Mouse (Mus musculus) right cerebral cortex, postnatal 36 days (tissue): Measurements from ENCODE around the gene Aire.
"Not testable (repeated sequence)": the region's sequence is repeated elsewhere in the genome, so short reads cannot be mapped to it uniquely, and the experiment has no call there.

Source experiments
- DNase-seq, 2 experiments: peaks; one replicate each; pipeline ENCODE4 v3.0.0; 2022; ENCODE audit warnings: low spot score in 2 of 2, mixed read lengths in 1 of 2

Gene Aire

DNA sequence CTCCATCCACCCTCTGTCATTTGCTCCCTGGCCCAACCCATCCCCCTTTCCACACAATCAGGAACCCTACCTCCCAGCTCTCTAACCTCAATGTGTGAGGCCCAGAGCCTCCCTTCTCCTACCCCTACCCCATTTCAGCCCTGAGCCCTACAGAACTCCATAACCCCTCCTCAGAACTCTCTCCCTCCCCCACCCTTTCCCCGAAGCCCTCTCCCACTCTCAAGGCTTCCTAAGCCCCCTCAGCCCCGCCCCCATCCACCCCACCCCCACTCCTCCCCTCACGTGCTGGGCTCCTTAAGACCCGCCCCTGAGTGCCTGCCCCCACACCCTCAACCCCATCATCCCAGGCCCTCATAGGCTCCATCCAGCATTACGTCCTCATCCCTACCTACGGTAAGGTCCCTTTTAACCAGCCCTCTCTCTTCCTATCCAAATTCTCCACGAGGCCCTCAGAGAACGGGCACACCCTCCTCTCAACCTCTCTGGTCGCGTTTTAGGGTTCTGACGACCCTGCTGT lies 6.2 kb upstream of the Aire start:
- no peak for DNase-seq

- no peak for DNase-seq
Measured at GRCm38 (mm10) chr10:78048061-78048730, 4.8 kb upstream of the Aire start.

DNA sequence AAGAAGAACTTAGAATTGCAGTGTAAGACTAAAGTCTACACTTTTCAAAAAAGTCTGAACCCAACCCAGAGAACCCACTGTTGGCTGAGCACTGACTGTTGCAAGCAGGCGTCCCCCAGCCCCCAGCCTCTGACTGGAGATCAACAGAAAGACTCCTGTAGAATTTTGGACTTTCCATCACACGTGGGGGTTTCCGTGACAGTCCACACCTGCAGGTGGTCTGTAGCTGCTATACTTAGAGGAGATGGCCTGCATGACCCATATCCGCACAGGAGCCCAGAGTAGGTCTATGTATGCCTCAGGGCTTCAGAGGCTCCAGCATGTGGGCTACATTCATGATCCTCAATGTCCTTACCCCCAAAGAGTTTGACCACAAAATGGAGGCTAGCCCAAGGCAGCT lies 3.0 kb upstream of the Aire start:
- DNase-seq, result no peak

- no peak for DNase-seq
Measured at GRCm38 (mm10) chr10:78044531-78044930, 1.1 kb upstream of the Aire start.

DNA sequence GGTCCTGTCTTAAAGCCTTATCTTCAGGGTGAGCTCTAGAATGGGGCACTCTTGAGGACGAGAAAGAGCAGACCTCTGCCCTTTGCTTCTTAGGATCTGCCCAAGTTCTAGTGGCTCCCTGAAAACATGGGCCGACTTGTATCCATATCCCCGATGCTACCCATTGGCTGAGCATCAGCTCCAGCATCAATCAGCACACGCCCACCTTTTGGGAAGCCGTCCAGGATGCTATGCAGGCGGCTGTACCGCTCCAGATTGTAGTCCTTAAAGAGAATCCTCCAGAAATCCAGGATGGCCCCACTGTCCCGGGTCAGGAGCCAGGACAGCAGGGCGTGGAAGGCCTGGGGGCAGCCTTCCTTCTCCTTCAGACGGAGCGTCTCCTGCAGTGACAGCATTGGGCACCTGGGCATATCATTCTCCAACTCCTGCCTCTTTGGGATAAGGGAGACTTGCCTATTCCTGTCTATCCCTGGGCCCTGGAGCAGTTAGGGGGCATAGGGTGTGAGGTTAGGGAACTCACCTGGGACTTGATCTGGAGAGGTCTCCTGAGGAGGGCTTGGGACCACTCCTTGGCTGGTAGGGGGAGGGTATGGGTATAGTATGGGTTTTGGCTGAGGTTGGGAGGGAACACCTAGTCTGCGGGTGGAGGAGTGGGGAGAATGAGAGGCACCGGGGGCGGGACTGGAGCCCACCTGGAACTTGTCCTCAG lies 559 bp downstream of the Aire start:
- DNase-seq, result peak in 1 of 2 experiments; percentile 24

- DNase-seq, result no peak
Measured at GRCm38 (mm10) chr10:78042096-78042495, 1.3 kb downstream of the Aire start.

DNA sequence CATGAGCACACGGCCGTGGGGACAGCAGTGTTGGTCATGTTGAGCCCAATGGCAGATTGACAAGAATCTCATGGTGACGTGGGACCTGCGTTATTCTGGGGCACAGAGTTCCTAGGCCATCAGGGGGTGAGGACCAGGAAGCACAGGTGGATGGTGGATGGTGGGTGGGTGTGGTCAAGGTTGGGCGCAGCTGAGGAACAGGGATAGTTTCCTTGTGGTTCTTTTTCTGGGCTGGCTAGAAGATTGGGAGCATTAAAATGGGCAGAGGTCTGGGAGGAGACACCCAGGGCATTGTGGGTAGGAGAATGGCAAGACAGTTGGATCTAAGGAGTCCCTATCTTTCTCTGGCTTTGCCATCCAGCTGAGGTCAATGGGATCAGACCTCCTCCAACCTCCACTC lies 1.8 kb downstream of the Aire start, which contains the start of gene Dnmt3l:
Gene Dnmt3l, plus strand, starts transcription at position 301 of the 400 bp plus-strand sequence.
- DNase-seq, result no peak

- DNase-seq, result no peak
Measured at GRCm38 (mm10) chr10:78037139-78037538, 6.3 kb downstream of the Aire start.

DNA sequence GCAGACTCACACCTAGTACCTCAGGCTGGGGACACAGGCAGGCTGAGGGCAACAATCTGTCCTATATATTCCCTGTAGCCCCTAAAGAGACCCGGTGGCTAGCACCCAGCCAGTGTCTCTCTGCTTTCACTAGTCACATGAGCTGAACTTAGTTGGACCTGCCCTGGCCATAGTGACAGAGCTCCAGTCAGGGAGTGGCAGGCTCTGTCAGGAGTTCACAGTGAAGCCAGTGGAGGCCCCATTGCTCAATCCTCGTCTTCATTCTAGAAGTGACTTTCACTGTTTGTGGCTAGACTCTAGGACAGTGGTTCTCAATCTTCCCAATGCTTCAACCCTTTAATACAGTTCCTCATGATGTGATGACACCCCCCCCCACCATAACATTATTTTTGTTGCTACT lies 11.4 kb downstream of the Aire start:
- DNase-seq, result no peak

DNA sequence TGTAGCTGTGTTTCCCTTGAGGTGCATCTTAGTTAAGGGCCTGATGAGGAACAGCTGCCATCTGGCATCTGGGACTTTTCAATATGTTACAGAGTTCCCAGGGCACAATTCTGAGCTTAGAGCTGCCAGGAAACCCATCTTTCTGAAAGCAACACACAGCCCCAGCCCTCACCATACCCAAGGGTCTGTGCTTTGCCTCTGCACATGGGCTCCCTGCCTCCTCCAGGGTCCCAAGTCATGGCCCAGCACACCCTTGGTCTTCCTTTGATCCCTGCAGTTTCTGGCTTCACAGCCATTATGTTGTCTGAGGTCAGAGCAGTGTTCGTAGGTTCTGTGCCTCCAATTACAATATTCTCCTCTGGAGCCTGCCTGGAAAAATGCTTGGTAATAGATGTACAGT lies 14.3 kb downstream of the Aire start:
- no peak for DNase-seq

DNA sequence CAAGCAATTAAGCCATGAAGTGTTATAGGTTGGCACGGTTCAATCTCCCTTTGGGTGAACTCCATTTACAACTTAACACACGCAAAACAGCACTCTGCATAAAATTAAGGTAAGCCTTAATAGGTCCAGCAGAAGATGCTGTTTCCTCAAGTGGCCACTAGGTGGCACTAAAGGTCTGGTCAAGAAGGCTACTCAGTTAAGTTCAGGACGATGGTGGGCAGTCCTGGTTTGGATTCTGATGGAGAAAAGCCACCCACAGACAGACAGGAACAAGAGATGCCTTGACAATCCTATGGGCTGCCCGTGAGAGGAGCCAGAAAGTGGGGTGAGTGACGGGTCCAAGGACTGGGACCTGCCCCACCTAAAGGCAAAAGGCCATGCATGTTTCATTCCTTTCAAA lies 15.3 kb downstream of the Aire start:
- peak in 1 of 2 experiments; percentile 42 for DNase-seq

DNA sequence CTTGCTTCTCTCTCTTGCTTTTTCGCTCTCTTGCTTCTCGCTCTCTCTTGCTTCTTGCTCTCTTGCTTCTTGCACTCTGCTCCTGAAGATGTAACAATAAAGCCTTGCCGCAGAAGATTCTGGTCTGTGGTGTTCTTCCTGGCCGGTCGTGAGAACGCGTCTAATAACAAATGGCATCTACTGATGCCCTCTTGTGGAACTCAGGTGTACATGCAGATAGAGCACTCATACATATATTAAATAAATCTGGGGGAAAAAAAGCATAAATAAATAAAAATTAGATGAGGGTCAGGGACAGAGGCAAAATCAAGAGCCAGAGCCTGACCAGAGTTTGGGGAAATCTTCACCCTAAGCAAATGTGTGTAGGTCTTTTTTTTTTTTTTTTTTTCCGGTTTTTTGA lies 18.0 kb downstream of the Aire start:
- not testable (repeated sequence) for DNase-seq

GRCm38 (mm10) chr10:78019984-78020383 lies 23.4 kb downstream of the Aire start:
- DNase-seq, result not testable (repeated sequence)

DNA sequence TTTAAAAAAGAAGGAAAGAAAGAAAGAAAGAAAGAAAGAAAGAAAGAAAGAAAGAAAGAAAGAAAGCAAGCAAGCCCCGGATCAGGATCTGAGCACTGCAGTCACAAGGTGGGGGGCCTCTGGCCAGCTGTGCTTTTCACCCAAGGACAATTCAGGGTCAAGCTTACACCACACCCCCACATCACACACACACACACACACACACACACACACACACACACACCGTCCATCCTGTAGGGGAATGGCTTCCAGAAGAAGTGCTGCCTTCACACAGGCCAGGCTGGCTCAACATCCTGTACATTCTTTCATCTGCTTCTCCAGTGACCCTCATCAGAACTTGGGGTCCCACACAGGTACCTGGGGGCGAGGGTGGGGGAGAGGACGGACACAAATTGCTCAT lies 24.1 kb downstream of the Aire start:
- no peak for DNase-seq

DNA sequence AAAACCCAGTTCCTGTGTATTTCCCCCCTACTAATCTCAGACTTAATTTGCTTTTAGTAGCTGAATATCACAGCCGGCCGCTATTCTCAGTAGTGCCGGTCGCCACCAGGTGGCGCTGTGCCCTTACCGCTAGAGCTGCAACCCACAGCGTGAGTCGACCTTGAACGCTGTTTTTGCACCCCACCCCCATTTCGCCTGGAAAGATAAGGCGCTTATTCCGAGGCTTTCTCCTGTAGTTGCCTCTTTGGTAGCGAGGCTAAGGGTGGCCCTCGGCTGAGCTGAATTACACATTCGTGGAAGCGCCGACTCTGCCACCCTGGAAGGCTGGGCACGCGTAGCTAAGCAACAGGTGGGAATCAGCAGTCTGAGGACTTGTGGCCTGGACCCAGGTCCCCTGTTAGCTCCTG lies 24.6 kb downstream of the Aire start:
- DNase-seq, result peak in 1 of 2 experiments; percentile 50

- no peak for DNase-seq
Measured at GRCm38 (mm10) chr10:78016366-78016765, 27.0 kb downstream of the Aire start.

DNA sequence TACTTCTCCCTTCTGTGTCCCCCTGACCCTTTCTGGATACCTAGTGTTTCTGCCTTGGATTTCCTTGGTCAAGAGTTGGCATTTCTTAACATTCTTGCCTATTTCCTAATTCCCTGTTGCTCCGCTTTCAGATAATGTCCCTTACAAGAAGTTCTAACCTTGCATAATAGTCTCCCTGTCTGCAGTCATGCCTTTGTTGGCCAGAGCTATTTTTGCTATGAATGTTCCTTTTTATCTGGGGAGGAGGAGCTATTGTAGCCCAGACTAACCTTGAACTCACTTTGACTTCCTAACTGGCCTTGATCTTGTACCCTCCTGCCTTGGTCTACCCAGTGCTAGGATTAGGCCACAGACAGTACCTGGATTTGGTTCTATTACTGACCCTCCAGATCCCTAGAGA lies 27.9 kb downstream of the Aire start:
- DNase-seq, result no peak

- DNase-seq, result no peak
Measured at GRCm38 (mm10) chr10:78012661-78013495, 30.5 kb downstream of the Aire start.

- DNase-seq, result not testable (repeated sequence)
Measured at GRCm38 (mm10) chr10:78011116-78011515, 32.3 kb downstream of the Aire start.

DNA sequence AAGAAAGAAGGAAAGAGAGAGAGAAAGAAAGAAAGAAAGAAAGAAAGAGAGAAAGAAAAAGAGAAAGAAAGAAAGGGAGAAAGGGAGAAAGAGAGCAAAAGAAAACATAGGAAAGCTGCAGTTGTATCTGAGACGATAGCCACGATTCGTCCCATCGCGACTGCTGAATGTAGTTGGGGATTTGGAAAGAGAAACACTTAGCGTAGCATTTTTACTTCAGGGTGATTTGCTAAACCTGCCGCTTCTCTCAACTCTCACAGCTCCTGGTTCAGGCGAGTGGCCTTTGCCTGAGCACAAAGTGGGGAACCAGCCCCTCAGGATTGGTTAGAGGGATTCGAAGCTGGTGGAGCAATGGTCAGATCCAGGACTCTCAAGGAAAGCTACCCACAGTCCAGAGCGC lies 33.1 kb downstream of the Aire start:
- DNase-seq, result no peak

GRCm38 (mm10) chr10:78009945-78010293 lies 33.5 kb downstream of the Aire start, which contains the start of gene Pfkl:
TSS of gene Pfkl (minus strand) at chr10:78010083.
- no peak for DNase-seq
